ENCODE assay signal across 8 mouse cellular contexts in the genomic region with DNA sequence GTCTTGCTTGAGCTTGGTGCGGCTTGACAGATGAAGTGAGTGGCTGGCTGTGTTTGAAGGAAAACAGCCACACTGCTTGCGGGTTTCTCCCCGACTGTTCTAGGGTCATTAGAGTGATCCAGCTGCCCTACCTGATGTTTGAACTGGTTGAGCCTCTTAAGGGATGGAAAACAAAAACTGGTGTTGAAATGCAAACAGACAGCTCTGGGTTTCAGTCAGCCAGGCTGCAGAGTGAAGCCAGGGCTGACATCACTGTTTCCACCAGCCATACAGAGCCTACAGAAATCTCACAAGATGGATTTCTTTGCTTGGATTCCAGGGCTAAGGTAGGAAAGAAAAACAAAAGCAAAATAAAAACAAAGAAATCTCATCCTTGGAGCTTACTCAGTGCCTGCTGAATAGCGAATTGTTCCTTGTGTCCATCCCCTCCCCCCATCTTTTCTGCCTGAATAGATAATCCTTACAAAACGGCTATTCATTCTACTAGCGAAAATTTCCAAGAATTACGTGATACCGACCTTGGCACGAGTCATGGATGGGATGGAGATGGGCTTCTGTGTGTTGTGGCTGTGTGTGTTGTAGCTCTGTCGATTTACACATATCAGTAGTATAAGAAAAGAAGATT. TPM values are rescaled to one million over a fixed set of nuclear protein-coding genes. Genes with fewer than 3 reads are reported as not detected.
DNase-seq lines count a peak whose midpoint lies in the region; ATAC-seq and TF ChIP-seq lines count a peak whose summit lies in the region.
"Had no signal": no experiment of that assay in that cellular context is flagged by ENCODE, and none has a peak within 500 bp of the region (broad histone marks: within the 10 kb centered on the region; RNA-seq: fewer than 3 reads in every experiment).

No protein-coding gene starts in this region.

- H3K27me3 ChIP-seq in forebrain, embryonic 16.5 days (replicated peaks; ENCODE audit: control insufficient read depth, insufficient read depth, low read length) = no peaks in the 10 kb centered on the region
- no peaks in the 10 kb centered on the region for H3K27me3 ChIP-seq in liver, embryonic 14.5 days (ENCODE audit: control insufficient read depth, insufficient read depth, low read length)
- H3K27me3 ChIP-seq: heart, embryonic 15.5 days had no signal

- no peak overlapping the region for H3K4me3 ChIP-seq in forebrain, embryonic 16.5 days (replicated peaks; ENCODE audit: low read length)
- H3K4me3 ChIP-seq in liver, embryonic 14.5 days (ENCODE audit: insufficient read depth in 1 of 2, low read depth in 2 of 2, low read length in 2 of 2) = peak overlapping the region; percentile 17 to 20; a peak in 1 of 4 replicates
- H3K4me3 ChIP-seq: heart, embryonic 15.5 days had no signal

- no peak overlapping the region for H3K27ac ChIP-seq in forebrain, embryonic 16.5 days (ENCODE audit: low read length)
- no peak overlapping the region for H3K27ac ChIP-seq in liver, embryonic 14.5 days
- H3K27ac ChIP-seq: heart, embryonic 15.5 days had no signal

- TF ChIP-seq EP300 in liver, embryonic 14.5 days (IDR thresholded peaks at IDR 0.05; ENCODE audit: low read depth) = no peak

- no peak overlapping the region for H3K9ac ChIP-seq in forebrain, embryonic 16.5 days (replicated peaks; ENCODE audit: low read depth, low read length)
- no peak overlapping the region for H3K9ac ChIP-seq in liver, embryonic 14.5 days (replicated peaks)
- H3K9ac ChIP-seq: heart, embryonic 15.5 days had no signal

- peak overlapping the region; percentile 1 for H3K4me2 ChIP-seq in forebrain, embryonic 16.5 days (ENCODE audit: low read length)
- H3K4me2 ChIP-seq in liver, embryonic 14.5 days (ENCODE audit: low read depth) = peak overlapping the region; percentile 37
- H3K4me2 ChIP-seq: heart, embryonic 15.5 days had no signal

- no peaks in the 10 kb centered on the region for H3K9me3 ChIP-seq in forebrain, embryonic 16.5 days (ENCODE audit: control insufficient read depth, low read length)
- H3K9me3 ChIP-seq in liver, embryonic 14.5 days (ENCODE audit: control insufficient read depth, low read length) = no peaks in the 10 kb centered on the region
- H3K9me3 ChIP-seq: heart, embryonic 15.5 days had no signal

- WGBS in forebrain, embryonic 16.5 days = 10% methylated on average over 10 of the region's 10 CpGs
- 42% methylated on average over 10 of the region's 10 CpGs for WGBS in liver, embryonic 14.5 days (ENCODE audit: insufficient replicate concordance)

- ATAC-seq in forebrain, embryonic 16.5 days = peak; percentile 21; the same call in 1 of the 2 replicates
- ATAC-seq in liver, embryonic 14.5 days (ENCODE audit: insufficient read depth) = peak; percentile 46; the same call in 1 of the 2 replicates

- peak; percentile 35 for DNase-seq in lung, postnatal 36 days
- DNase-seq in lung, postnatal 14 days = no peak
- DNase-seq in liver, embryonic 14.5 days (ENCODE audit: low read depth in 3 of 3, low spot score in 3 of 3) = peak in 1 of 3 experiments; percentile 18
- no peak for DNase-seq in thymus, postnatal 4 days
- DNase-seq in right cerebral cortex, postnatal 14 days = no peak
- DNase-seq in cerebellum, adult 11 months = no peak

- no peak for TF ChIP-seq CTCF in liver, embryonic 14.5 days (IDR thresholded peaks at IDR 0.05; ENCODE audit: low read depth)

- peaks cover 14% of the 10 kb centered on the region for H3K4me1 ChIP-seq in forebrain, embryonic 16.5 days (replicated peaks; ENCODE audit: control insufficient read depth, insufficient read depth, low read length)
- peaks cover 0 to 7% of the 10 kb centered on the region in 2 experiments; a peak in 2 of 4 replicates for H3K4me1 ChIP-seq in liver, embryonic 14.5 days (replicated peaks; ENCODE audit: control insufficient read depth in 2 of 2, insufficient read depth in 2 of 2, low read length in 1 of 2)

- H3K36me3 ChIP-seq in forebrain, embryonic 16.5 days (ENCODE audit: control insufficient read depth, insufficient read depth) = no peaks in the 10 kb centered on the region
- H3K36me3 ChIP-seq in liver, embryonic 14.5 days (replicated peaks; ENCODE audit: control insufficient read depth, insufficient read depth, low read depth) = no peaks in the 10 kb centered on the region
- H3K36me3 ChIP-seq: heart, embryonic 15.5 days had no signal

RNA-seq across cellular contexts. Expression of gene Zfp281, which starts 37.4 kb away (rescaled TPM):
- 26.1 and 30.2 TPM in 2 replicates for polyA plus RNA-seq in forebrain, embryonic 16.5 days (2015; fragmentation: Nextera tagmentation; extraction: Ambion mirVana)
- polyA plus RNA-seq in liver, embryonic 14.5 days (2012; rRNA removed) = 2.3 and 2.9 TPM in 2 replicates
- polyA plus RNA-seq in liver, embryonic 14.5 days (2014; fragmentation: Nextera tagmentation; extraction: Ambion mirVana) = 6.7 and 7.1 TPM in 2 replicates
